Mouse (Mus musculus): ENCODE measurements around the gene Rarg.
"Not testable (repeated sequence)": the region's sequence is repeated elsewhere in the genome, so short reads cannot be mapped to it uniquely, and the experiment has no call there.

The Rarg gene

GRCm38 (mm10) chr15:102239260-102239590 lies 18.1 kb downstream of the Rarg start:
- DNase-seq (ENCODE audit: extremely low read depth, low read depth, low spot score) = no peak

- no peak for DNase-seq (ENCODE audit: extremely low read depth, low read depth, low spot score)
Measured at GRCm38 (mm10) chr15:102238543-102239259, 18.6 kb downstream of the Rarg start.

- DNase-seq (ENCODE audit: extremely low read depth, low read depth, low spot score) = no peak
Measured at GRCm38 (mm10) chr15:102235371-102236027, 21.8 kb downstream of the Rarg start.

GRCm38 (mm10) chr15:102233896-102234295 lies 23.4 kb downstream of the Rarg start:
- no peak for DNase-seq (ENCODE audit: extremely low read depth, low read depth, low spot score)

- DNase-seq (ENCODE audit: extremely low read depth, low read depth, low spot score) = peak; percentile 70
Measured at GRCm38 (mm10) chr15:102232764-102233163, 24.6 kb downstream of the Rarg start.

- no peak for DNase-seq (ENCODE audit: extremely low read depth, low read depth, low spot score)
Measured at GRCm38 (mm10) chr15:102231748-102232147, 25.6 kb downstream of the Rarg start, which contains the start of gene Itgb7. Gene Itgb7 (minus strand): TSS chr15:102231944.

GRCm38 (mm10) chr15:102230408-102231321 lies 26.7 kb downstream of the Rarg start:
- no peak for DNase-seq (ENCODE audit: extremely low read depth, low read depth, low spot score)

GRCm38 (mm10) chr15:102225619-102226018 lies 31.7 kb downstream of the Rarg start:
- DNase-seq (ENCODE audit: extremely low read depth, low read depth, low spot score) = not testable (repeated sequence)

GRCm38 (mm10) chr15:102224992-102225617 lies 32.2 kb downstream of the Rarg start:
- no peak for DNase-seq (ENCODE audit: extremely low read depth, low read depth, low spot score)

- DNase-seq (ENCODE audit: extremely low read depth, low read depth, low spot score) = no peak
Measured at GRCm38 (mm10) chr15:102224186-102224991, 32.9 kb downstream of the Rarg start.

- DNase-seq (ENCODE audit: extremely low read depth, low read depth, low spot score) = no peak
Measured at GRCm38 (mm10) chr15:102222386-102222785, 34.9 kb downstream of the Rarg start.

GRCm38 (mm10) chr15:102217325-102217724 lies 40.0 kb downstream of the Rarg start:
- DNase-seq (ENCODE audit: extremely low read depth, low read depth, low spot score) = no peak

GRCm38 (mm10) chr15:102216459-102217228 lies 40.7 kb downstream of the Rarg start:
- no peak for DNase-seq (ENCODE audit: extremely low read depth, low read depth, low spot score)

- DNase-seq (ENCODE audit: extremely low read depth, low read depth, low spot score) = no peak
Measured at GRCm38 (mm10) chr15:102215624-102216023, 41.7 kb downstream of the Rarg start.

- DNase-seq (ENCODE audit: extremely low read depth, low read depth, low spot score) = no peak
Measured at GRCm38 (mm10) chr15:102214132-102214531, 43.2 kb downstream of the Rarg start.

GRCm38 (mm10) chr15:102211895-102212294 lies 45.4 kb downstream of the Rarg start:
- no peak for DNase-seq (ENCODE audit: extremely low read depth, low read depth, low spot score)

- DNase-seq (ENCODE audit: extremely low read depth, low read depth, low spot score) = no peak
Measured at GRCm38 (mm10) chr15:102210816-102211215, 46.5 kb downstream of the Rarg start.

- no peak for DNase-seq (ENCODE audit: extremely low read depth, low read depth, low spot score)
Measured at GRCm38 (mm10) chr15:102209114-102209513, 48.2 kb downstream of the Rarg start.

GRCm38 (mm10) chr15:102208092-102208561 lies 49.2 kb downstream of the Rarg start:
- DNase-seq (ENCODE audit: extremely low read depth, low read depth, low spot score) = no peak

All from fat pad, adult 2 months (tissue).